Mouse (Mus musculus): ENCODE measurements at regions not wholly inside any gene's neighbourhood (a gene's known extent, or its start where the extent isn't known, plus 50 kb on each side); places are given as distances from the start of the nearest gene placed in this dataset.
"Not testable (repeated sequence)": the region's sequence is repeated elsewhere in the genome, so short reads cannot be mapped to it uniquely, and the experiment has no call there.

DNA sequence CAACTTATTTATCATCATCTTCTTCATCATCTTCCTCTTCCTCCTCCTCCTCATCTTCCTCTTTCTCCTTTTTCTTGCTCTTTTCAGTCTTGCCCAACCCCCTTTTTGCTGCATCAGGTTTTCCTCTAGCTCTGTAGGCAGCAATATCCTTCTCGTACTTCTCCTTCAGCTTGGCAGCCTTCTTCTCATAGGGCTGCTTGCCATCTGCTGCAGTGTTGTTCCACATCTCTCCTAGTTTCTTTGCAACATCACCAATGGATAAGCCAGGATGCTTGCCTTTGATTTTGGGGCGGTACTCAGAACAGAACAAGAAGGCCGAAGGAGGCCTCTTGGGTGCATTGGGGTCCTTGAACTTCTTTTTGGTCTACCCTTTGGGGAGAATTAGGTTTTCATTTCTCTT lies 98.7 kb upstream of the Lin7c start:
- ATAC-seq (ENCODE audit: borderline replicate concordance, extremely low read depth, low FRiP score, low TSS enrichment); H3K27ac ChIP-seq; H3K4me2 ChIP-seq; H3K4me1 ChIP-seq; H3K27me3 ChIP-seq; H3K9me3 ChIP-seq; H3K36me3 ChIP-seq; H3K4me3 ChIP-seq; H3K9ac ChIP-seq: not testable (repeated sequence)
- WGBS, result 82% methylated on average over 3 of the region's 3 CpGs

DNA sequence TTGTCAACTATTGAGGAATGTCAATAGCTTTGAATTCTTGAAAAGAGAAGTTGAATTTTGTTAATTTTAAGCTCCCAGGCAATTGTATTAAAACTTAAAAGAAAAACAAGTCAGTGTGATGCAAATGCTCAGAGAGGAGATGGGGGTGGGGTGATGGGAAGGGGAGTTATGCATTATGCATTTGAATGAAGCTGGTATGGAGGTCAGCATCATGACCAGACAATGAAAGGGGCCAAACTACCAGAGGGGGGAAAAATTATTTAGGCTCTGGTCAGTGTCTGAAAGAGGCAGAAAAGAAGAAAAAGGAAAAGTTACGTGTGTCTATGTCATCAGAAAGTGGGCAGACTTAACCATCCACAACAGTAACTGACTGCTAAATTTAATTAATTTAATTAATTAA lies 73.7 kb upstream of the Lin7c start:
- Histone ChIP-seq H3K9me3 (no peaks in the 10 kb centered on the region), H3K4me2 (no peak overlapping the region), H3K36me3 (no peaks in the 10 kb centered on the region), H3K4me3 (no peak overlapping the region), H3K27ac (no peak overlapping the region), H3K27me3 (no peaks in the 10 kb centered on the region), H3K4me1 (0 out of 2 replicates have a peak, but pooled peaks cover 5% of the 10 kb centered on the region), H3K9ac (no peak overlapping the region)
- 86% methylated on average over 1 of the region's 1 CpGs for WGBS
- ATAC-seq (ENCODE audit: borderline replicate concordance, extremely low read depth, low FRiP score, low TSS enrichment), result no peak

DNA sequence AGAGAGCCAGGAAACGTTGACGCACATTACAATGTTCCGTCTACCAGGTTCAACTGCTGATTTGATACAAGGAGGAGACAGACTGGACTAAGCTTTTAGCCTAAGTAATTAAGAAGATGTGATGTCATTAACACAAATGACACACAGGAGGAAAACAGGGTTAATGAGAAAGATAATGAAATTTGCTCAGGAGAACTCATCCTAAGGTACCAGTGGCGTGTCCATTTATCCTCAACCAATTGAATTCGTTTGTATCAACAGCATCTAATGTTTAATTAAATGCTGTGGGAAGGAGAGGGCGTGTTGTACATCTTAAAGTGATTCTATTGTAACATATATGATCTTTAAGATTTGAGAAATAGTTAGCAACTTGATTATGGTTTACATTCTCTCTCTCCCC lies 70.3 kb upstream of the Lin7c start:
- Histone ChIP-seq H3K27ac (no peak overlapping the region), H3K9ac (no peak overlapping the region), H3K9me3 (no peaks in the 10 kb centered on the region), H3K4me1 (0 out of 2 replicates have a peak, but pooled peaks cover 5% of the 10 kb centered on the region), H3K4me2 (no peak overlapping the region), H3K4me3 (no peak overlapping the region), H3K27me3 (no peaks in the 10 kb centered on the region), H3K36me3 (no peaks in the 10 kb centered on the region)
- 74% methylated on average over 6 of the region's 6 CpGs for WGBS
- no peak for ATAC-seq (ENCODE audit: borderline replicate concordance, extremely low read depth, low FRiP score, low TSS enrichment)

DNA sequence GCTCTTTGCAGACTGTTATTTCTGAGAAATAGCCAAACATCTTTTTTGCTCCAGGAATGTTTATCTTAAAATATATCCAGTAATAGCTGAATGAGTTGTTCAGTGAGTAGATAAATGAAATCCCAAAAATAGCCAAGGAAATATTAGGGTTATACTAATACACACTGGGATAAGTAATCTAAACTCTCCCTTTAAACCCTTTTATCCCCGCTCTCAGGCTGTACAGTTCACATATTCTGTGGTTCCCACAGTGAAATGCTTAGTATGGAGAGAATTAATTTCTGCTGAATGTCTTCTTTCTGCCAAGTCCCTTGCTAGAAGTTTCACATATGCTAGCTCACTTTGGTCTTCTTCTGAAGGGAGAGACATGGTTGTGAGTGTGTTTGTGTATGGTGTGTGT lies 69.8 kb upstream of the Lin7c start:
- H3K4me1 ChIP-seq, result 0 out of 2 replicates have a peak, but pooled peaks cover 5% of the 10 kb centered on the region

DNA sequence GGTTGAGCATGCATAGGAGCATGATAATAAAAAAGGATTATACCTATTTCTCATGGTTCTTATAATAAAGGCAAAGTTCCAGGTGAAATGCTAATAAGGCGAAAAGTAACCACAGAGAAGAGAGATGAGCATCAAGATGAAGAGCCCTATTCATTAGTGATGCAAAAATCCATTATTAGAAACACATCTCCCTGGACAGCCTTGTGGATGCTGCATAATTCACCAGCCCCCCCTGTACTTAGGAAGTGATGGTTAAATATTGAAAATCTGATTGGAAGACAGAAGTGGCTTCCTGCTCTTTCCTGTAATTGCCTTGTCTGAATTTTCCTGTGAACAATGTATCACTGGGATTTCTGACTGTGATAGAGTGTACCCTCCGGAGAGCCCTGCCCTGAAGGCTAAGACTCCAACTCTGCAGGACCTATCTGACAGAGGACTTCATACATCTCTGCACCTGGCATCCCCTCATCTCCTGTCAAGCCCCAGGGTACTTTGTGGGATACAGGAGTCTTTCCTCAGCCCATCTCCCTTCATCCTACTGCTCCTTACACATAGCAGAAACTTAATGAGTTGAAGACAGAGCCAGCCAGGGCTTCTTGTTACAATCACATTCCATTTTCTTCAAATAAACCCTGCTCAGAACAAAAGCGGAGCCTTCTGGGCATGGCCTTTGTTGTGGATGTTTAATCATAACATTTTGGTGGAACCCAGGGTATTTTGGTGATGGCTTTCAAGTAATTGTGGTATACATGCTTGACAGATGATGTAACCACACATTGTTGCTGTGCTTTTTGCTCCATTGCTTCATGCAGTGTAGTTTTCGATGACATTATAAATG lies 67.4 kb upstream of the Lin7c start:
- Histone ChIP-seq H3K9ac (no peak overlapping the region), H3K36me3 (no peaks in the 10 kb centered on the region), H3K4me2 (no peak overlapping the region), H3K9me3 (no peaks in the 10 kb centered on the region), H3K27ac (no peak overlapping the region), H3K4me3 (no peak overlapping the region), H3K4me1 (0 out of 2 replicates have a peak, but pooled peaks cover 5% of the 10 kb centered on the region), H3K27me3 (no peaks in the 10 kb centered on the region)
- no peak for ATAC-seq (ENCODE audit: borderline replicate concordance, extremely low read depth, low FRiP score, low TSS enrichment)
- WGBS, result 76% methylated on average over 4 of the region's 4 CpGs

More for the DNA sequence above, 69.8 kb upstream of the Lin7c start:
- Histone ChIP-seq H3K4me3 (no peak overlapping the region), H3K36me3 (no peaks in the 10 kb centered on the region), H3K9me3 (no peaks in the 10 kb centered on the region), H3K9ac (no peak overlapping the region), H3K4me2 (no peak overlapping the region), H3K27ac (0 out of 2 replicates have a peak overlapping the region, but pooled peaks have one; percentile 31), H3K27me3 (no peaks in the 10 kb centered on the region)
- peak; percentile 85; the same call in 1 of the 2 replicates for ATAC-seq (ENCODE audit: borderline replicate concordance, extremely low read depth, low FRiP score, low TSS enrichment)
- WGBS, result 24% methylated on average over 1 of the region's 1 CpGs

DNA sequence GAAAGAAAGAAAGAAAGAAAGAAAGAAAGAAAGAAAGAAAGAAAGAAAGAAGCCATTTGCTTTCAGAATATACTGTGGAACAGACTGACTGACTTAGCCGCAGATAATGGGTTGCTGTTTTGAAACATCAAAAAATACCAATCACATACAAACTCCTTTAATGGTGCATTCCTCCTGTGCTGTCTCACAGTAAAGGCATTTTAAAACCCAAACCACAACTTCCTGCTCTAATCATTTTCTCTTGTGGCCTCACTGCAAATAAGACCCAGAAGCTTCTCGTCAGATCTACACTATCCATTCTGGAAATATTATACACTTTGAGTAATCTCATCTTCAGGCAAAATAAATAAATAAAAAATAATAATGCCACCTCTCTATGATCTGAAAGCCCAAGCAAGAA lies 50.4 kb upstream of the Lin7c start:
- no peak overlapping the region for H3K9ac ChIP-seq
- no peaks in the 10 kb centered on the region for H3K27me3 ChIP-seq
- 69% methylated on average over 2 of the region's 2 CpGs for WGBS
- no peak overlapping the region for H3K27ac ChIP-seq
- no peak for ATAC-seq (ENCODE audit: borderline replicate concordance, extremely low read depth, low FRiP score, low TSS enrichment)
- H3K36me3 ChIP-seq, result no peaks in the 10 kb centered on the region
- H3K4me2 ChIP-seq, result no peak overlapping the region
- no peaks in the 10 kb centered on the region for H3K4me1 ChIP-seq
- no peak overlapping the region for H3K4me3 ChIP-seq
- no peaks in the 10 kb centered on the region for H3K9me3 ChIP-seq
